18 mouse cellular contexts compared by ENCODE assay signal in the genomic region with DNA sequence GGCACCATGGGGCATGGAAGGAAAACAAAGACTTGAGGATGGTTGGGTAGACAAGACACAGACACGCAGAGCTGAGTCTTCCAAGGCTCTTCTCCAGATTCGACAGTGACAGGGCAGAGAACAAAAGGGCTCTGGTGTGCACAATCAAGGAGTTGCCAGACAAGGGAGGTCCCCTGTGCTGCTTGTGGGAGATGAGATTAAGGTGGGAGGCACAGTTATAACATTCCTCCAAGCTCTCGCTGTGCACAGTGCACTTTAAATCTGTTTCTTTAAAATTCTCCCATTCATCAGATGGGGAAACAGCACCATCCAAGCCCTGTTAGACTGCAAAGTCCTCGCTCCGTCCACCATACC. TPM values are rescaled to one million over a fixed set of nuclear protein-coding genes. Genes with fewer than 3 reads are reported as not detected.
DNase-seq lines count a peak whose midpoint lies in the region; ATAC-seq and TF ChIP-seq lines count a peak whose summit lies in the region.
"Had no signal": no experiment of that assay in that cellular context is flagged by ENCODE, and none has a peak within 500 bp of the region (broad histone marks: within the 10 kb centered on the region; RNA-seq: fewer than 3 reads in every experiment).

No protein-coding gene starts in this region.

- H3K27me3 ChIP-seq in cerebellum, adult 2 months (ENCODE audit: control insufficient read depth, insufficient read depth, low read length): no peaks in the 10 kb centered on the region
- H3K27me3 ChIP-seq in E14TG2a.4 (ENCODE audit: insufficient read depth, low read length): no peaks in the 10 kb centered on the region
- no peaks in the 10 kb centered on the region for H3K27me3 ChIP-seq in forebrain, embryonic 14.5 days (replicated peaks; ENCODE audit: control insufficient read depth, insufficient read depth, low read length)
- H3K27me3 ChIP-seq: embryonic facial prominence, embryonic 15.5 days had no signal

- TF ChIP-seq CTCF in cerebellum, adult 2 months (IDR thresholded peaks at IDR 0.05; ENCODE audit: borderline replicate concordance, insufficient read depth, low read depth, low read length): no peak
- TF ChIP-seq CTCF in layer of hippocampus, adult 2 months (conservative IDR thresholded peaks at IDR 0.05): no peak
- no peak for TF ChIP-seq CTCF in E14TG2a.4 (conservative IDR thresholded peaks at IDR 0.05; ENCODE audit: low read length)

- no peak overlapping the region for H3K4me2 ChIP-seq in forebrain, embryonic 14.5 days (ENCODE audit: low read length)
- H3K4me2 ChIP-seq: embryonic facial prominence, embryonic 15.5 days; hindbrain, embryonic 15.5 days had no signal

- H3K36me3 ChIP-seq in E14TG2a.4 (ENCODE audit: insufficient read depth, low read length): peaks cover 79% of the 10 kb centered on the region
- peaks cover 17% of the 10 kb centered on the region for H3K36me3 ChIP-seq in forebrain, embryonic 14.5 days (ENCODE audit: control insufficient read depth, insufficient read depth, low read length)

- DNase-seq in cerebellum, adult 2 months: no peak
- no peak for DNase-seq in layer of hippocampus, adult 2 months (ENCODE audit: low spot score in 2 of 2)
- DNase-seq in layer of hippocampus, postnatal 10 days (ENCODE audit: low spot score in 2 of 2): no peak
- no peak for DNase-seq in forebrain, embryonic 14.5 days (ENCODE audit: low spot score)
- DNase-seq in layer of hippocampus, adult 8-10 months (ENCODE audit: low spot score in 2 of 2): no peak
- DNase-seq in frontal cortex, postnatal 25 days (ENCODE audit: low spot score in 2 of 2): no peak
- DNase-seq: cerebellum, adult 11 months; kidney, adult 9 months; liver; lung, adult 18-20 months; lung, postnatal 36 days had no signal

- H3K4me1 ChIP-seq in cerebellum, adult 2 months (ENCODE audit: control insufficient read depth, insufficient read depth, low read length): peaks cover 54% of the 10 kb centered on the region
- peaks cover 88% of the 10 kb centered on the region for H3K4me1 ChIP-seq in E14TG2a.4 (replicated peaks; ENCODE audit: low read depth, low read length)
- peaks cover 43% of the 10 kb centered on the region for H3K4me1 ChIP-seq in forebrain, embryonic 14.5 days (ENCODE audit: control insufficient read depth, insufficient read depth, low read length)

- no peak for ATAC-seq in cerebellum, adult (ENCODE audit: insufficient number of reproducible peaks, low FRiP score, low TSS enrichment)
- ATAC-seq in forebrain, embryonic 14.5 days: no peak
- ATAC-seq: activated CD4-positive, CD25-positive, alpha-beta regulatory T cell, adult 4 months had no signal

- peak overlapping the region; percentile 18; the same call in 1 of the 2 replicates for H3K9ac ChIP-seq in forebrain, embryonic 14.5 days (ENCODE audit: low read length)
- H3K9ac ChIP-seq: embryonic facial prominence, embryonic 15.5 days; hindbrain, embryonic 15.5 days; midbrain, embryonic 12.5 days; neural tube, embryonic 12.5 days had no signal

- no peak for TF ChIP-seq POLR2A in cerebellum, adult 2 months (IDR thresholded peaks at IDR 0.05; ENCODE audit: borderline replicate concordance, insufficient read depth, low read length)

- H3K9me3 ChIP-seq in E14TG2a.4 (ENCODE audit: low read length): no peaks in the 10 kb centered on the region
- H3K9me3 ChIP-seq in forebrain, embryonic 14.5 days (replicated peaks; ENCODE audit: control insufficient read depth, low read length): no peaks in the 10 kb centered on the region
- H3K9me3 ChIP-seq: embryonic facial prominence, embryonic 15.5 days; hindbrain, embryonic 15.5 days; midbrain, embryonic 12.5 days; neural tube, embryonic 12.5 days had no signal

- H3K4me3 ChIP-seq in cerebellum, adult 2 months (replicated peaks; ENCODE audit: insufficient read depth, low read depth, low read length): no peak overlapping the region
- H3K4me3 ChIP-seq in layer of hippocampus, adult 2 months: no peak overlapping the region
- peak overlapping the region; percentile 68 for H3K4me3 ChIP-seq in E14TG2a.4 (replicated peaks; ENCODE audit: low read length)
- no peak overlapping the region for H3K4me3 ChIP-seq in forebrain, embryonic 14.5 days (ENCODE audit: low read depth, low read length)
- H3K4me3 ChIP-seq: embryonic facial prominence, embryonic 15.5 days; hindbrain, embryonic 15.5 days; midbrain, embryonic 12.5 days; neural tube, embryonic 12.5 days had no signal

- H3K27ac ChIP-seq in cerebellum, adult 2 months (ENCODE audit: insufficient read depth, low read length): peak overlapping the region; percentile 20
- H3K27ac ChIP-seq in layer of hippocampus, adult 2 months: peak overlapping the region; percentile 82
- no peak overlapping the region; the same call in 1 of the 2 replicates for H3K27ac ChIP-seq in forebrain, embryonic 14.5 days (ENCODE audit: low read depth, low read length)
- H3K27ac ChIP-seq: neural tube, embryonic 12.5 days had no signal

- WGBS in cerebellum, adult 2 months: 32% methylated on average over 5 of the region's 5 CpGs
- WGBS in forebrain, embryonic 14.5 days: 23% methylated on average over 5 of the region's 5 CpGs

RNA-seq across cellular contexts. Expression of a gene that starts 6.7 kb away (rescaled TPM):
- polyA plus RNA-seq in cerebellum, adult 2 months (2012; rRNA removed): 150 and 154 TPM in 2 replicates
- total RNA-seq in layer of hippocampus, adult 2 months (2021): 10 to 100 TPM; 75.5 to 80.8 TPM
- 10 to 100 TPM; 48.6 to 64.7 TPM for total RNA-seq in layer of hippocampus, postnatal 10 days (2021)
- 14.3 TPM in 2 replicates for polyA plus RNA-seq in forebrain, embryonic 14.5 days (2014; fragmentation: Nextera tagmentation; extraction: Ambion mirVana)
- 10 to 100 TPM; 86.0 to 95.4 (median 91.3) TPM for total RNA-seq in layer of hippocampus, adult 8-10 months (2022)

RNA-seq across cellular contexts. Expression of a gene that starts 16.9 kb away (rescaled TPM):
- 15.9 and 17.5 TPM in 2 replicates for polyA plus RNA-seq in cerebellum, adult 2 months (2012; rRNA removed)
- 10 to 100 TPM; 18.6 to 19.6 TPM for total RNA-seq in layer of hippocampus, adult 2 months (2021)
- total RNA-seq in layer of hippocampus, postnatal 10 days (2021): 10 to 100 TPM; 16.4 to 16.7 TPM
- 12.8 and 16.0 TPM in 2 replicates for polyA plus RNA-seq in forebrain, embryonic 14.5 days (2014; fragmentation: Nextera tagmentation; extraction: Ambion mirVana)
- 10 to 100 TPM; 18.6 to 21.5 (median 19.2) TPM for total RNA-seq in layer of hippocampus, adult 8-10 months (2022)

RNA-seq across cellular contexts. Expression of a gene that starts 44.0 kb away (rescaled TPM):
- 16.5 and 19.1 TPM in 2 replicates for polyA plus RNA-seq in cerebellum, adult 2 months (2012; rRNA removed)
- 10 to 100 TPM; 13.7 to 14.3 TPM for total RNA-seq in layer of hippocampus, adult 2 months (2021)
- 1 to 10 TPM; 3.6 to 4.8 TPM for total RNA-seq in layer of hippocampus, postnatal 10 days (2021)
- 0.29 and 0.37 TPM in 2 replicates for polyA plus RNA-seq in forebrain, embryonic 14.5 days (2014; fragmentation: Nextera tagmentation; extraction: Ambion mirVana)
- total RNA-seq in layer of hippocampus, adult 8-10 months (2022): 10 to 100 TPM; 13.4 to 17.8 (median 14.7) TPM
- polyA plus RNA-seq: activated CD4-positive, CD25-positive, alpha-beta regulatory T cell, adult 4 months had no signal
